In genomic region chr4:32428738-32429137, GRCm38 (mm10) we compare ENCODE assay signal across 23 mouse cellular contexts.
DNase-seq lines count a peak whose midpoint lies in the region; ATAC-seq lines count a peak whose summit lies in the region.
"Had no signal": no experiment of that assay in that cellular context is flagged by ENCODE, and none has a peak within 500 bp of the region (broad histone marks: within the 10 kb centered on the region; RNA-seq: fewer than 3 reads in every experiment).

No protein-coding gene starts in this region.

- ATAC-seq in forebrain, embryonic 12.5 days (ENCODE audit: low FRiP score), result 0 out of 2 replicates have a peak, but pooled peaks have one; percentile 10
- no peak for ATAC-seq in forebrain, embryonic 11.5 days (replicated peaks; ENCODE audit: low FRiP score)
- ATAC-seq in midbrain, embryonic 15.5 days (replicated peaks), result no peak
- ATAC-seq in midbrain, embryonic 11.5 days (ENCODE audit: low FRiP score), result no peak
- ATAC-seq in neural tube, embryonic 15.5 days (ENCODE audit: low FRiP score), result no peak
- ATAC-seq in liver, embryonic 11.5 days (replicated peaks; ENCODE audit: low FRiP score), result no peak
- ATAC-seq: CD4-positive, CD25-positive, alpha-beta regulatory T cell, adult 4 months; intestine, embryonic 16.5 days; liver, embryonic 12.5 days; Patski had no signal

- peak overlapping the region; percentile 59 for H3K27ac ChIP-seq in forebrain, embryonic 12.5 days
- no peak overlapping the region for H3K27ac ChIP-seq in forebrain, embryonic 11.5 days (ENCODE audit: low read depth, low read length)
- 0 out of 2 replicates have a peak overlapping the region, but pooled peaks have one; percentile 32 for H3K27ac ChIP-seq in midbrain, embryonic 15.5 days
- H3K27ac ChIP-seq in midbrain, embryonic 11.5 days (ENCODE audit: low read depth, low read length), result no peak overlapping the region
- no peak overlapping the region for H3K27ac ChIP-seq in limb, embryonic 10.5 days
- H3K27ac ChIP-seq in neural tube, embryonic 15.5 days (replicated peaks), result peak overlapping the region; percentile 64; the same call in 1 of the 2 replicates
- no peak overlapping the region for H3K27ac ChIP-seq in liver, embryonic 11.5 days (ENCODE audit: low read depth, low read length)
- H3K27ac ChIP-seq: heart, embryonic 13.5 days; kidney, embryonic 15.5 days; liver, embryonic 12.5 days had no signal

- no peak for DNase-seq in forebrain, embryonic 11.5 days (ENCODE audit: low spot score)
- DNase-seq in midbrain, embryonic 11.5 days (ENCODE audit: low spot score, missing footprints), result no peak
- DNase-seq in limb, embryonic 10.5 days (ENCODE audit: low spot score), result peak; percentile 26
- DNase-seq in liver, embryonic 11.5 days (ENCODE audit: low spot score), result no peak
- no peak for DNase-seq in kidney, postnatal 25 days
- DNase-seq: adrenal gland, postnatal 14 days; cerebellum, adult 11-12 months; cerebellum, postnatal 25 days; heart, postnatal 36 days; lung, adult 2 months; lung, postnatal 36 days; right cerebral cortex, adult 18-20 months; spleen, adult 18-20 months had no signal

- no peaks in the 10 kb centered on the region for H3K9me3 ChIP-seq in forebrain, embryonic 12.5 days
- no peaks in the 10 kb centered on the region for H3K9me3 ChIP-seq in forebrain, embryonic 11.5 days (ENCODE audit: control insufficient read depth, low read length)
- H3K9me3 ChIP-seq in midbrain, embryonic 15.5 days, result no peaks in the 10 kb centered on the region
- H3K9me3 ChIP-seq in midbrain, embryonic 11.5 days (ENCODE audit: control insufficient read depth, low read length), result no peaks in the 10 kb centered on the region
- no peaks in the 10 kb centered on the region for H3K9me3 ChIP-seq in limb, embryonic 10.5 days (replicated peaks)
- no peaks in the 10 kb centered on the region for H3K9me3 ChIP-seq in neural tube, embryonic 15.5 days (replicated peaks)
- H3K9me3 ChIP-seq in liver, embryonic 11.5 days (ENCODE audit: control insufficient read depth, low read length), result no peaks in the 10 kb centered on the region
- H3K9me3 ChIP-seq: heart, embryonic 13.5 days; kidney, embryonic 15.5 days; liver, embryonic 12.5 days had no signal

- H3K27me3 ChIP-seq in forebrain, embryonic 12.5 days, result no peaks in the 10 kb centered on the region
- no peaks in the 10 kb centered on the region for H3K27me3 ChIP-seq in forebrain, embryonic 11.5 days (ENCODE audit: control insufficient read depth, insufficient read depth, low read length)
- no peaks in the 10 kb centered on the region for H3K27me3 ChIP-seq in midbrain, embryonic 15.5 days (replicated peaks)
- no peaks in the 10 kb centered on the region for H3K27me3 ChIP-seq in midbrain, embryonic 11.5 days (ENCODE audit: control insufficient read depth, insufficient read depth, low read length)
- no peaks in the 10 kb centered on the region for H3K27me3 ChIP-seq in limb, embryonic 10.5 days (ENCODE audit: low read depth, poor library complexity, severe bottlenecking)
- no peaks in the 10 kb centered on the region for H3K27me3 ChIP-seq in neural tube, embryonic 15.5 days (replicated peaks)
- H3K27me3 ChIP-seq in liver, embryonic 11.5 days (replicated peaks; ENCODE audit: control insufficient read depth, insufficient read depth, low read length), result no peaks in the 10 kb centered on the region
- H3K27me3 ChIP-seq: heart, embryonic 13.5 days; kidney, embryonic 15.5 days; Patski had no signal

- H3K9ac ChIP-seq in forebrain, embryonic 12.5 days, result no peak overlapping the region
- H3K9ac ChIP-seq in forebrain, embryonic 11.5 days (ENCODE audit: low read length), result no peak overlapping the region
- no peak overlapping the region for H3K9ac ChIP-seq in midbrain, embryonic 15.5 days
- H3K9ac ChIP-seq in midbrain, embryonic 11.5 days (ENCODE audit: low read length), result no peak overlapping the region
- H3K9ac ChIP-seq in neural tube, embryonic 15.5 days (replicated peaks), result no peak overlapping the region
- H3K9ac ChIP-seq in liver, embryonic 11.5 days (ENCODE audit: low read depth, low read length), result no peak overlapping the region
- H3K9ac ChIP-seq: heart, embryonic 13.5 days; kidney, embryonic 15.5 days; liver, embryonic 12.5 days had no signal

- H3K4me3 ChIP-seq in forebrain, embryonic 12.5 days (replicated peaks), result no peak overlapping the region
- no peak overlapping the region for H3K4me3 ChIP-seq in forebrain, embryonic 11.5 days (ENCODE audit: low read depth, low read length)
- H3K4me3 ChIP-seq in midbrain, embryonic 15.5 days, result no peak overlapping the region
- no peak overlapping the region for H3K4me3 ChIP-seq in midbrain, embryonic 11.5 days (ENCODE audit: low read depth, low read length)
- no peak overlapping the region for H3K4me3 ChIP-seq in limb, embryonic 10.5 days
- no peak overlapping the region for H3K4me3 ChIP-seq in neural tube, embryonic 15.5 days (replicated peaks)
- no peak overlapping the region for H3K4me3 ChIP-seq in liver, embryonic 11.5 days (ENCODE audit: low read depth, low read length)
- H3K4me3 ChIP-seq: heart, embryonic 13.5 days; kidney, embryonic 15.5 days; liver, embryonic 12.5 days; myocyte had no signal

- H3K36me3 ChIP-seq in forebrain, embryonic 12.5 days (replicated peaks), result no peaks in the 10 kb centered on the region
- no peaks in the 10 kb centered on the region for H3K36me3 ChIP-seq in forebrain, embryonic 11.5 days (ENCODE audit: control insufficient read depth, insufficient read depth, low read length)
- no peaks in the 10 kb centered on the region for H3K36me3 ChIP-seq in midbrain, embryonic 15.5 days (replicated peaks)
- H3K36me3 ChIP-seq in midbrain, embryonic 11.5 days (ENCODE audit: control insufficient read depth, insufficient read depth, low read length), result no peaks in the 10 kb centered on the region
- H3K36me3 ChIP-seq in limb, embryonic 10.5 days, result peaks cover 13% of the 10 kb centered on the region; the same call in 1 of the 2 replicates
- no peaks in the 10 kb centered on the region for H3K36me3 ChIP-seq in neural tube, embryonic 15.5 days
- no peaks in the 10 kb centered on the region for H3K36me3 ChIP-seq in liver, embryonic 11.5 days (ENCODE audit: control insufficient read depth, insufficient read depth, low read length)
- H3K36me3 ChIP-seq: heart, embryonic 13.5 days; kidney, embryonic 15.5 days; liver, embryonic 12.5 days had no signal

- peaks cover 59% of the 10 kb centered on the region for H3K4me1 ChIP-seq in forebrain, embryonic 12.5 days
- peaks cover 17% of the 10 kb centered on the region for H3K4me1 ChIP-seq in forebrain, embryonic 11.5 days (replicated peaks; ENCODE audit: control insufficient read depth, insufficient read depth, low read length)
- H3K4me1 ChIP-seq in midbrain, embryonic 15.5 days, result peaks cover 62% of the 10 kb centered on the region
- H3K4me1 ChIP-seq in midbrain, embryonic 11.5 days (ENCODE audit: control insufficient read depth, insufficient read depth, low read length), result peaks cover 31% of the 10 kb centered on the region
- peaks cover 64% of the 10 kb centered on the region for H3K4me1 ChIP-seq in limb, embryonic 10.5 days
- peaks cover 73% of the 10 kb centered on the region for H3K4me1 ChIP-seq in neural tube, embryonic 15.5 days
- H3K4me1 ChIP-seq in liver, embryonic 11.5 days (replicated peaks; ENCODE audit: control insufficient read depth, insufficient read depth, low read length), result no peaks in the 10 kb centered on the region
- H3K4me1 ChIP-seq: liver, embryonic 12.5 days had no signal

- H3K4me2 ChIP-seq in forebrain, embryonic 12.5 days, result no peak overlapping the region
- H3K4me2 ChIP-seq in forebrain, embryonic 11.5 days (ENCODE audit: low read depth, low read length, severe bottlenecking), result no peak overlapping the region
- H3K4me2 ChIP-seq in midbrain, embryonic 15.5 days, result no peak overlapping the region
- no peak overlapping the region for H3K4me2 ChIP-seq in midbrain, embryonic 11.5 days
- H3K4me2 ChIP-seq in neural tube, embryonic 15.5 days, result no peak overlapping the region
- H3K4me2 ChIP-seq in liver, embryonic 11.5 days, result no peak overlapping the region
- H3K4me2 ChIP-seq: heart, embryonic 13.5 days; kidney, embryonic 15.5 days; liver, embryonic 12.5 days had no signal

- 70% methylated on average over 9 of the region's 9 CpGs for WGBS in forebrain, embryonic 12.5 days
- WGBS in forebrain, embryonic 11.5 days, result 82% methylated on average over 9 of the region's 9 CpGs
- 63% methylated on average over 9 of the region's 9 CpGs for WGBS in midbrain, embryonic 15.5 days
- WGBS in midbrain, embryonic 11.5 days, result 84% methylated on average over 9 of the region's 9 CpGs
- 67% methylated on average over 9 of the region's 9 CpGs for WGBS in limb, embryonic 10.5 days
- 35% methylated on average over 9 of the region's 9 CpGs for WGBS in neural tube, embryonic 15.5 days
- WGBS in liver, embryonic 11.5 days, result 75% methylated on average over 9 of the region's 9 CpGs

Comparison
In these comparisons a context has a peak if more than half of its experiments do, and no peak if none do; other contexts are left out.
1. H3K27ac ChIP-seq: peak in forebrain, embryonic 12.5 days (single experiment), midbrain, embryonic 15.5 days (single experiment) and neural tube, embryonic 15.5 days (single experiment); none in forebrain, embryonic 11.5 days (single experiment), midbrain, embryonic 11.5 days (single experiment), limb, embryonic 10.5 days (single experiment) and liver, embryonic 11.5 days (single experiment).